Comparison of ENCODE assay signal across 8 mouse cellular contexts in the genomic region with DNA sequence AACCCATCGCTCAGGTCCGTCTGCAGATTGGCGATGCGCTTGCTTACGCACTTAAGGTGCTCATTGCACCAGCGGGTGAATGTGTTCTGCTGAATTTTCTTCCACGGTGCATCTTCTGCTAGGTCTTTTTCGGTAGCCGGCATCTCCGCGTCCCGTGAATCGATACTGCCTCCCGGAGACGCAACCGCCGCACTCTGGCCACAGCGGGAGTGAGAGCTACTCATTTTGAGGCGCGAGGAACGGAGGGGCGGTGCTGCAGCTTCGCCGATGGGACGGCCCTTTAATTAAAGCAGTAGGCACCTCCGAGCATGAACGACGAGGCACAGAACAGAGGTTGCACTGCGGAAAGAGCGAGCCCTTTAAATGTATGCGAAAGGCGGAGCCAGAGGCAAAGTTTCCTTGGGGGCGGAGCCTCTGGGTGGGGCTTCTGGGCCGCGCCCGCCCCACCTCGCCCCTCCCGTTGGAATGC. TPM values are rescaled to one million over a fixed set of nuclear protein-coding genes. Genes with fewer than 3 reads are reported as not detected.
DNase-seq lines count a peak whose midpoint lies in the region; ATAC-seq and TF ChIP-seq lines count a peak whose summit lies in the region.

No protein-coding gene starts in this region.

- DNase-seq in CH12.LX (ENCODE audit: extremely low read depth) = peak; percentile 88
- peak; percentile 74 for DNase-seq in c-Kit-positive CD71-negative TER-119-negative erythroid progenitor cells, embryonic 14.5 days (ENCODE audit: low read depth)
- peak; percentile 89 for DNase-seq in forebrain, embryonic 11.5 days (ENCODE audit: low spot score)
- peak; percentile 89 to 91 for DNase-seq in kidney, postnatal 36 days
- peak; percentile 83 for DNase-seq in liver, postnatal 0 days
- DNase-seq in telencephalon, adult 2 months (ENCODE audit: low read depth, low spot score) = peak; percentile 84

- peak overlapping the region; percentile 38 for H3K27ac ChIP-seq in CH12.LX (ENCODE audit: insufficient read depth, low read depth)
- peak overlapping the region; percentile 75 for H3K27ac ChIP-seq in forebrain, embryonic 11.5 days (ENCODE audit: low read depth, low read length)
- H3K27ac ChIP-seq in heart, embryonic 16.5 days (ENCODE audit: low read length) = peak overlapping the region; percentile 94
- H3K27ac ChIP-seq in liver, postnatal 0 days (ENCODE audit: low read depth) = peak overlapping the region; percentile 82
- H3K27ac ChIP-seq in neural tube, embryonic 13.5 days (replicated peaks) = peak overlapping the region; percentile 90

- H3K4me1 ChIP-seq in CH12.LX (ENCODE audit: control insufficient read depth in 1 of 2, insufficient read depth in 2 of 2) = peaks cover 4 to 24% of the 10 kb centered on the region in 2 experiments; a peak in 3 of 4 replicates
- H3K4me1 ChIP-seq in forebrain, embryonic 11.5 days (replicated peaks; ENCODE audit: control insufficient read depth, insufficient read depth, low read length) = no peaks in the 10 kb centered on the region
- H3K4me1 ChIP-seq in heart, embryonic 16.5 days (ENCODE audit: control insufficient read depth, insufficient read depth, low read length) = peaks cover 9% of the 10 kb centered on the region
- H3K4me1 ChIP-seq in liver, postnatal 0 days (ENCODE audit: insufficient read depth) = peaks cover 11% of the 10 kb centered on the region
- peaks cover 25% of the 10 kb centered on the region for H3K4me1 ChIP-seq in neural tube, embryonic 13.5 days (replicated peaks)

- no peaks in the 10 kb centered on the region for H3K27me3 ChIP-seq in CH12.LX (replicated peaks)
- no peaks in the 10 kb centered on the region for H3K27me3 ChIP-seq in forebrain, embryonic 11.5 days (ENCODE audit: control insufficient read depth, insufficient read depth, low read length)
- no peaks in the 10 kb centered on the region for H3K27me3 ChIP-seq in heart, embryonic 16.5 days (ENCODE audit: control insufficient read depth, insufficient read depth, low read length)
- no peaks in the 10 kb centered on the region for H3K27me3 ChIP-seq in liver, postnatal 0 days (ENCODE audit: insufficient read depth, low read length)
- H3K27me3 ChIP-seq in neural tube, embryonic 13.5 days = no peaks in the 10 kb centered on the region

- H3K4me2 ChIP-seq in CH12.LX (ENCODE audit: insufficient read depth, low read depth, poor library complexity, severe bottlenecking) = peak overlapping the region; percentile 87; the same call in 1 of the 2 replicates
- peak overlapping the region; percentile 61 for H3K4me2 ChIP-seq in forebrain, embryonic 11.5 days (ENCODE audit: low read depth, low read length, severe bottlenecking)
- H3K4me2 ChIP-seq in heart, embryonic 16.5 days (ENCODE audit: low read depth, low read length) = peak overlapping the region; percentile 75
- H3K4me2 ChIP-seq in liver, postnatal 0 days (ENCODE audit: low read depth, low read length) = peak overlapping the region; percentile 74
- H3K4me2 ChIP-seq in neural tube, embryonic 13.5 days = peak overlapping the region; percentile 61

- TF ChIP-seq POLR2A in CH12.LX (IDR thresholded peaks at IDR 0.05; ENCODE audit: low read depth, low read length) = peak; percentile 92

- TF ChIP-seq CTCF in CH12.LX (conservative IDR thresholded peaks at IDR 0.05 in 1 of 2, IDR thresholded peaks at IDR 0.05 in 1 of 2; ENCODE audit: low read depth in 2 of 2, low read length in 2 of 2) = no peak
- no peak for TF ChIP-seq CTCF in liver, postnatal 0 days (IDR thresholded peaks at IDR 0.05; ENCODE audit: low read depth)

- in situ Hi-C loops in CH12.LX (cut with MboI; ENCODE audit: low pct_ligation_motif_present, low pct_unique_long_range_greater_than_20kb, low sequenced_read_pairs) = loop anchor here (5.0 to 10.0 kb wide), 2 partner anchors 121 to 166 kb away; a partner anchor contains a TSS

- H3K4me3 ChIP-seq in CH12.LX (replicated peaks in 1 of 3; ENCODE audit: low read depth in 2 of 3, low read length in 2 of 3, poor library complexity in 1 of 3) = peak overlapping the region; percentile 58 to 88 (median 61)
- peak overlapping the region; percentile 54 for H3K4me3 ChIP-seq in forebrain, embryonic 11.5 days (ENCODE audit: low read depth, low read length)
- H3K4me3 ChIP-seq in heart, embryonic 16.5 days (ENCODE audit: low read length) = peak overlapping the region; percentile 69
- H3K4me3 ChIP-seq in liver, postnatal 0 days (ENCODE audit: low read depth, low read length) = peak overlapping the region; percentile 56
- peak overlapping the region; percentile 58 for H3K4me3 ChIP-seq in neural tube, embryonic 13.5 days

- H3K79me2 ChIP-seq in CH12.LX (replicated peaks; ENCODE audit: control insufficient read depth, extremely low read depth, insufficient read depth, poor library complexity, severe bottlenecking) = peaks cover 13% of the 10 kb centered on the region; the same call in 1 of the 2 replicates

- H3K9ac ChIP-seq in CH12.LX (ENCODE audit: insufficient read depth, low read depth) = peak overlapping the region; percentile 80
- peak overlapping the region; percentile 76 for H3K9ac ChIP-seq in forebrain, embryonic 11.5 days (ENCODE audit: low read length)
- peak overlapping the region; percentile 86 for H3K9ac ChIP-seq in heart, embryonic 16.5 days (ENCODE audit: low read length)
- H3K9ac ChIP-seq in liver, postnatal 0 days (replicated peaks) = peak overlapping the region; percentile 12
- peak overlapping the region; percentile 85 for H3K9ac ChIP-seq in neural tube, embryonic 13.5 days

- peaks cover 16 to 19% of the 10 kb centered on the region in 2 experiments for H3K36me3 ChIP-seq in CH12.LX (replicated peaks in 1 of 2; ENCODE audit: control insufficient read depth in 1 of 2, insufficient read depth in 1 of 2, low read length in 1 of 2)
- H3K36me3 ChIP-seq in forebrain, embryonic 11.5 days (ENCODE audit: control insufficient read depth, insufficient read depth, low read length) = peaks cover under 1% of the 10 kb centered on the region; the same call in 1 of the 2 replicates
- H3K36me3 ChIP-seq in heart, embryonic 16.5 days (ENCODE audit: control insufficient read depth, insufficient read depth) = peaks cover 20% of the 10 kb centered on the region
- H3K36me3 ChIP-seq in liver, postnatal 0 days (replicated peaks; ENCODE audit: insufficient read depth, low read length) = 0 out of 2 replicates have a peak, but pooled peaks cover 3% of the 10 kb centered on the region
- peaks cover 22% of the 10 kb centered on the region for H3K36me3 ChIP-seq in neural tube, embryonic 13.5 days

- 26% methylated on average over 31 of the region's 38 CpGs for WGBS in forebrain, embryonic 11.5 days
- WGBS in heart, embryonic 16.5 days = 14% methylated on average over 38 of the region's 38 CpGs
- 19% methylated on average over 38 of the region's 38 CpGs for WGBS in liver, postnatal 0 days (ENCODE audit: insufficient replicate concordance)
- WGBS in neural tube, embryonic 13.5 days = 22% methylated on average over 38 of the region's 38 CpGs

- no peak for TF ChIP-seq EP300 in CH12.LX (IDR thresholded peaks at IDR 0.05; ENCODE audit: low read length)
- no peak for TF ChIP-seq EP300 in liver, postnatal 0 days (IDR thresholded peaks at IDR 0.05; ENCODE audit: low read depth)

- no peak for TF ChIP-seq RAD21 in CH12.LX (IDR thresholded peaks at IDR 0.05; ENCODE audit: low read depth, low read length)

- dilution Hi-C loops in CH12.LX (cut with MboI; ENCODE audit: extremely low pct_ligation_motif_present, extremely low pct_unique_long_range_greater_than_20kb, low sequenced_read_pairs) = no loop called here

- ATAC-seq in forebrain, embryonic 11.5 days (replicated peaks; ENCODE audit: low FRiP score) = peak; percentile 89
- peak; percentile 83 for ATAC-seq in heart, embryonic 16.5 days (replicated peaks; ENCODE audit: extremely low read depth, insufficient read depth, low FRiP score)
- ATAC-seq in liver, postnatal 0 days = peak; percentile 79
- ATAC-seq in neural tube, embryonic 13.5 days (ENCODE audit: low read depth) = peak; percentile 95

- H3K9me3 ChIP-seq in CH12.LX (replicated peaks; ENCODE audit: low read length) = no peaks in the 10 kb centered on the region
- no peaks in the 10 kb centered on the region for H3K9me3 ChIP-seq in forebrain, embryonic 11.5 days (ENCODE audit: control insufficient read depth, low read length)
- H3K9me3 ChIP-seq in heart, embryonic 16.5 days (replicated peaks; ENCODE audit: control insufficient read depth, low read length) = no peaks in the 10 kb centered on the region
- no peaks in the 10 kb centered on the region for H3K9me3 ChIP-seq in liver, postnatal 0 days (ENCODE audit: low read length)
- no peaks in the 10 kb centered on the region for H3K9me3 ChIP-seq in neural tube, embryonic 13.5 days

RNA-seq across cellular contexts. Expression of a gene that starts 3.4 kb away (rescaled TPM):
- total RNA-seq in CH12.LX (2012; rRNA removed) (78.7 and 82.4 TPM in 2 replicates), CH12.LX (2014; rRNA removed) (56.8 and 70.2 TPM in 2 replicates)
- 82.6 and 91.6 TPM in 2 replicates for polyA plus RNA-seq in CH12.LX (2012; ENCODE audit: insufficient read length, low read depth)
- 242 and 249 TPM in 2 replicates for polyA plus RNA-seq in forebrain, embryonic 11.5 days (2014; fragmentation: Nextera tagmentation; extraction: Ambion mirVana)
- 129 and 177 TPM in 2 replicates for polyA plus RNA-seq in heart, embryonic 16.5 days (2015; fragmentation: Nextera tagmentation; extraction: Ambion mirVana)
- polyA plus RNA-seq in liver, postnatal 0 days (2015; fragmentation: Nextera tagmentation; extraction: Ambion mirVana) = 30.2 and 34.1 TPM in 2 replicates
- polyA plus RNA-seq in neural tube, embryonic 13.5 days (2015; fragmentation: Nextera tagmentation; extraction: Ambion mirVana) = 90.3 and 102 TPM in 2 replicates

RNA-seq across cellular contexts. Expression of a gene that starts 8.2 kb away (rescaled TPM):
- total RNA-seq in CH12.LX (2012; rRNA removed) = 65.4 and 65.6 TPM in 2 replicates
- total RNA-seq in CH12.LX (2014; rRNA removed) = 80.1 and 99.4 TPM in 2 replicates
- 73.8 and 132 TPM in 2 replicates for polyA plus RNA-seq in CH12.LX (2012; ENCODE audit: insufficient read length, low read depth)
- polyA plus RNA-seq in forebrain, embryonic 11.5 days (2014; fragmentation: Nextera tagmentation; extraction: Ambion mirVana) = 27.0 and 28.0 TPM in 2 replicates
- polyA plus RNA-seq in heart, embryonic 16.5 days (2015; fragmentation: Nextera tagmentation; extraction: Ambion mirVana) = 13.0 and 16.2 TPM in 2 replicates
- 6.8 and 7.4 TPM in 2 replicates for polyA plus RNA-seq in liver, postnatal 0 days (2015; fragmentation: Nextera tagmentation; extraction: Ambion mirVana)
- polyA plus RNA-seq in neural tube, embryonic 13.5 days (2015; fragmentation: Nextera tagmentation; extraction: Ambion mirVana) = 16.3 and 16.6 TPM in 2 replicates

RNA-seq across cellular contexts. Expression of a gene that starts 24.4 kb away (rescaled TPM):
- 3,647 and 3,697 TPM in 2 replicates for total RNA-seq in CH12.LX (2012; rRNA removed)
- total RNA-seq in CH12.LX (2014; rRNA removed) = 3,137 and 3,420 TPM in 2 replicates
- 200 and 459 TPM in 2 replicates for polyA plus RNA-seq in CH12.LX (2012; ENCODE audit: insufficient read length, low read depth)
- polyA plus RNA-seq in forebrain, embryonic 11.5 days (2014; fragmentation: Nextera tagmentation; extraction: Ambion mirVana) = 614 and 677 TPM in 2 replicates
- 368 and 465 TPM in 2 replicates for polyA plus RNA-seq in heart, embryonic 16.5 days (2015; fragmentation: Nextera tagmentation; extraction: Ambion mirVana)
- 438 and 471 TPM in 2 replicates for polyA plus RNA-seq in liver, postnatal 0 days (2015; fragmentation: Nextera tagmentation; extraction: Ambion mirVana)
- 582 and 609 TPM in 2 replicates for polyA plus RNA-seq in neural tube, embryonic 13.5 days (2015; fragmentation: Nextera tagmentation; extraction: Ambion mirVana)

RNA-seq across cellular contexts. Expression of a gene that starts 35.5 kb away (rescaled TPM):
- total RNA-seq in CH12.LX (2012; rRNA removed) (31.9 and 40.4 TPM in 2 replicates), CH12.LX (2014; rRNA removed) (29.2 and 31.6 TPM in 2 replicates)
- 25.6 and 29.0 TPM in 2 replicates for polyA plus RNA-seq in CH12.LX (2012; ENCODE audit: insufficient read length, low read depth)
- polyA plus RNA-seq in forebrain, embryonic 11.5 days (2014; fragmentation: Nextera tagmentation; extraction: Ambion mirVana) = 58.1 and 64.3 TPM in 2 replicates
- 77.6 and 87.9 TPM in 2 replicates for polyA plus RNA-seq in heart, embryonic 16.5 days (2015; fragmentation: Nextera tagmentation; extraction: Ambion mirVana)
- polyA plus RNA-seq in liver, postnatal 0 days (2015; fragmentation: Nextera tagmentation; extraction: Ambion mirVana) = 30.4 and 31.2 TPM in 2 replicates
- 80.2 and 86.0 TPM in 2 replicates for polyA plus RNA-seq in neural tube, embryonic 13.5 days (2015; fragmentation: Nextera tagmentation; extraction: Ambion mirVana)

RNA-seq across cellular contexts. Expression of a gene that starts 35.9 kb away (rescaled TPM):
- 3.4 and 4.7 TPM in 2 replicates for total RNA-seq in CH12.LX (2012; rRNA removed)
- 3.8 and 5.1 TPM in 2 replicates for total RNA-seq in CH12.LX (2014; rRNA removed)
- polyA plus RNA-seq in CH12.LX (2012; ENCODE audit: insufficient read length, low read depth) = 4.3 and 4.6 TPM in 2 replicates
- 3.5 and 5.2 TPM in 2 replicates for polyA plus RNA-seq in forebrain, embryonic 11.5 days (2014; fragmentation: Nextera tagmentation; extraction: Ambion mirVana)
- polyA plus RNA-seq in heart, embryonic 16.5 days (2015; fragmentation: Nextera tagmentation; extraction: Ambion mirVana) = 15.7 and 17.3 TPM in 2 replicates
- polyA plus RNA-seq in liver, postnatal 0 days (2015; fragmentation: Nextera tagmentation; extraction: Ambion mirVana) = 10.0 and 10.8 TPM in 2 replicates
- 3.4 and 4.5 TPM in 2 replicates for polyA plus RNA-seq in neural tube, embryonic 13.5 days (2015; fragmentation: Nextera tagmentation; extraction: Ambion mirVana)

Comparison
In these comparisons a context has a peak if more than half of its experiments do, and no peak if none do; other contexts are left out.
1. Peak in every context shown above with its lines: DNase-seq, ATAC-seq, H3K4me3 ChIP-seq and H3K27ac ChIP-seq.
2. H3K27ac ChIP-seq: peak in every context shown above with its lines; median percentile 94 in heart, embryonic 16.5 days; 90 in neural tube, embryonic 13.5 days; 82 in liver, postnatal 0 days; 75 in forebrain, embryonic 11.5 days; 38 in CH12.LX.
3. H3K9ac ChIP-seq: peak in every context shown above with its lines; median percentile 86 in heart, embryonic 16.5 days; 85 in neural tube, embryonic 13.5 days; 80 in CH12.LX; 76 in forebrain, embryonic 11.5 days; 12 in liver, postnatal 0 days.